Mouse (Mus musculus) kidney, embryonic 14.5 days (tissue): ENCODE data around the gene Cdk20. TPM values are rescaled to one million over a fixed set of nuclear protein-coding genes. Genes with fewer than 3 reads are reported as not detected.

Experiments
- ATAC-seq: fragments of 200-750 bp; cut with Nextera tagmentation; 2 replicates; pipeline ENCODE4 v1.8.0; 2017; ENCODE audit warnings: moderate number of reproducible peaks, mild to moderate bottlenecking, moderate TSS enrichment, moderate library complexity; ENCODE audit not compliant: low FRiP score, low TSS enrichment
- H3K27ac ChIP-seq: fragments of 300-500 bp; sonication (generic); 2 replicates; pipeline ENCODE4 v1.5.1; 2014; ENCODE audit warnings: low read depth, mild to moderate bottlenecking, low read length, moderate library complexity, mixed read lengths
- H3K27me3 ChIP-seq: fragments of 300-500 bp; sonication (generic); 2 replicates; pipeline ENCODE4 v1.6.1; 2014; ENCODE audit warnings: mild to moderate bottlenecking, low read length; ENCODE audit not compliant: control insufficient read depth, insufficient read depth
- H3K36me3 ChIP-seq: fragments of 300-500 bp; sonication (generic); 2 replicates; pipeline ENCODE4 v1.6.1; 2014; ENCODE audit warnings: low read length, mixed read lengths; ENCODE audit not compliant: control insufficient read depth, insufficient read depth
- H3K4me1 ChIP-seq: fragments of 300-500 bp; sonication (generic); 2 replicates; pipeline ENCODE4 v1.6.1; 2014; ENCODE audit warnings: low read length, mixed read lengths; ENCODE audit not compliant: control insufficient read depth, insufficient read depth
- H3K4me2 ChIP-seq: fragments of 300-500 bp; sonication (generic); replicated peaks from 2 replicates; pipeline ENCODE4 v1.6.1; 2014; ENCODE audit warnings: low read depth, mild to moderate bottlenecking, low read length
- H3K4me3 ChIP-seq: fragments of 300-500 bp; sonication (generic); 2 replicates; pipeline ENCODE4 v1.5.1; 2014; ENCODE audit warnings: mild to moderate bottlenecking, low read length
- H3K9ac ChIP-seq: fragments of 300-500 bp; sonication (generic); 2 replicates; pipeline ENCODE4 v1.6.1; 2014; ENCODE audit warnings: low read depth, mild to moderate bottlenecking, low read length, moderate library complexity
- H3K9me3 ChIP-seq: fragments of 300-500 bp; sonication (generic); 2 replicates; pipeline ENCODE4 v1.6.1; 2016; ENCODE audit warnings: low read length; ENCODE audit not compliant: control insufficient read depth
- WGBS: fragments of 180-500 bp; shearing (Covaris S2); extraction: QIAGEN DNeasy Blood & Tissue Kit; methylation state at CpG from one replicate; pipeline ENCODE4 v1.1.7; 2014; 5-methylcytosine and 5-hydroxymethylcytosine counted together
- polyA plus RNA-seq: library from polyadenylated mRNA; unstranded; fragments of >200 nt; fragmentation: Nextera tagmentation; extraction: Ambion mirVana; gene quantifications from 2 replicates; pipeline ENCODE4 v1.2.1, GENCODE M21; 2014

The Cdk20 gene
- polyA plus RNA-seq, 1 experiment from 2014 or later: 10.5 TPM

GRCm38 (mm10) chr13:64416955-64417601 is 15.0 kb upstream of the Cdk20 start:
- WGBS: 21% methylated on average over 5 of the region's 5 CpGs
- no peak overlapping the region for H3K4me3 ChIP-seq
- H3K27ac ChIP-seq: peak overlapping the region; percentile 51
- peak; percentile 93 for ATAC-seq
- H3K4me2 ChIP-seq: no peak overlapping the region
- no peaks in the 10 kb centered on the region for H3K27me3 ChIP-seq
- 0 out of 2 replicates have a peak, but pooled peaks cover 5% of the 10 kb centered on the region for H3K4me1 ChIP-seq
- H3K36me3 ChIP-seq: no peaks in the 10 kb centered on the region
- 0 out of 2 replicates have a peak, but pooled peaks cover 2% of the 10 kb centered on the region for H3K9me3 ChIP-seq
- H3K9ac ChIP-seq: no peak overlapping the region

GRCm38 (mm10) chr13:64420847-64421246 is 11.3 kb upstream of the Cdk20 start:
- H3K4me1 ChIP-seq: 0 out of 2 replicates have a peak, but pooled peaks cover 5% of the 10 kb centered on the region
- ATAC-seq: no peak
- WGBS: 75% methylated on average over 1 of the region's 1 CpGs
- H3K36me3 ChIP-seq: no peaks in the 10 kb centered on the region
- no peak overlapping the region for H3K27ac ChIP-seq
- no peaks in the 10 kb centered on the region for H3K27me3 ChIP-seq
- no peak overlapping the region for H3K9ac ChIP-seq
- H3K4me3 ChIP-seq: no peak overlapping the region
- no peaks in the 10 kb centered on the region for H3K9me3 ChIP-seq
- no peak overlapping the region for H3K4me2 ChIP-seq

GRCm38 (mm10) chr13:64421386-64421785 is 10.7 kb upstream of the Cdk20 start:
- H3K9me3 ChIP-seq: no peaks in the 10 kb centered on the region
- H3K4me3 ChIP-seq: no peak overlapping the region
- WGBS: 33% methylated on average over 3 of the region's 3 CpGs
- no peak overlapping the region for H3K4me2 ChIP-seq
- 0 out of 2 replicates have a peak, but pooled peaks have one; percentile 22 for ATAC-seq
- H3K27ac ChIP-seq: peak overlapping the region; percentile 4; the same call in 1 of the 2 replicates
- H3K4me1 ChIP-seq: 0 out of 2 replicates have a peak, but pooled peaks cover 5% of the 10 kb centered on the region
- H3K9ac ChIP-seq: no peak overlapping the region
- no peaks in the 10 kb centered on the region for H3K27me3 ChIP-seq
- H3K36me3 ChIP-seq: no peaks in the 10 kb centered on the region

GRCm38 (mm10) chr13:64421952-64422606 is 10.0 kb upstream of the Cdk20 start:
- 68% methylated on average over 7 of the region's 7 CpGs for WGBS
- H3K27ac ChIP-seq: peak overlapping the region; percentile 32; the same call in 1 of the 2 replicates
- H3K9me3 ChIP-seq: no peaks in the 10 kb centered on the region
- no peak overlapping the region for H3K4me3 ChIP-seq
- H3K4me2 ChIP-seq: no peak overlapping the region
- ATAC-seq: no peak
- H3K9ac ChIP-seq: no peak overlapping the region
- H3K27me3 ChIP-seq: no peaks in the 10 kb centered on the region
- H3K4me1 ChIP-seq: 0 out of 2 replicates have a peak, but pooled peaks cover 5% of the 10 kb centered on the region
- H3K36me3 ChIP-seq: no peaks in the 10 kb centered on the region

DNA sequence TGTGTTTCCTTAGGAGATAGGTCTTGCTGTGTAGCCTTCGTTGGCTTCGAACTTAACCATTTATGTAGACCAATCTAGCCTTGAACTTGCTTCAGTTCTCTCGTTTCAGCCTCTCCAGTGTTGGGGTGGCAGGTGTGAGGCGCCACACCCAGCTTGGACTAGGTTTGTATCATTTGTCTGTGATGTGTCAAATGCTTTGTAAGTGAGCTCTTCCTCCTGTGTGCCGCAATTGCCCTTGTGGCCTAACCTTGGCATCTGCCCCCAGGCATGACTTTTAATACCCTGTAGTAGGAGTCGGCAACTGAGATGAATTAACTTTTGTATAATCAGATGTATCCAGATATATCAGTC is 9.5 kb upstream of the Cdk20 start:
- no peak for ATAC-seq
- no peak overlapping the region for H3K4me2 ChIP-seq
- 86% methylated on average over 6 of the region's 6 CpGs for WGBS
- H3K4me1 ChIP-seq: 0 out of 2 replicates have a peak, but pooled peaks cover 5% of the 10 kb centered on the region
- no peaks in the 10 kb centered on the region for H3K9me3 ChIP-seq
- H3K27ac ChIP-seq: no peak overlapping the region
- H3K36me3 ChIP-seq: no peaks in the 10 kb centered on the region
- no peaks in the 10 kb centered on the region for H3K27me3 ChIP-seq
- no peak overlapping the region for H3K4me3 ChIP-seq
- H3K9ac ChIP-seq: no peak overlapping the region

- Histone ChIP-seq H3K9ac (no peak overlapping the region), H3K27me3 (no peaks in the 10 kb centered on the region), H3K27ac (no peak overlapping the region), H3K9me3 (no peaks in the 10 kb centered on the region), H3K36me3 (no peaks in the 10 kb centered on the region), H3K4me1 (0 out of 2 replicates have a peak, but pooled peaks cover 5% of the 10 kb centered on the region), H3K4me3 (no peak overlapping the region), H3K4me2 (no peak overlapping the region)
- no peak for ATAC-seq
- WGBS: 69% methylated on average over 3 of the region's 3 CpGs
These were observed 7.8 kb upstream of the Cdk20 start for GRCm38 (mm10) chr13:64424347-64424746.

DNA sequence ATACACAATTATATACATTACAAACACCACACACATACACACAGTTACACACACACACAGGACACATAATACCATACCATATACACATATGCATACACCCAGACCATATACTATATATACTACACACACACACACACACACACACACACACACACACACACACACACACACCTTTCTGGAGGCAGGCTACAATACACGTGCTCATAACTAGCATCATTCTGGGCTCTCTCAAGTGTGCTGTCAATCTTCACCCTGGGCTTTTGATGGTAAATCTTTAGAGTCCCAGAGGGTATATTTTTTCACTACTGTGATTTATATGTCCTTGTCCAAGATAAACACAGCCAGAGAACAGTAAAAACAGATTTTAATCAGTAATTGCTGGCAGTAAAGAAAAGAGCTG is 6.8 kb upstream of the Cdk20 start:
- Histone ChIP-seq H3K9ac (no peak overlapping the region), H3K4me1 (0 out of 2 replicates have a peak, but pooled peaks cover 5% of the 10 kb centered on the region), H3K36me3 (no peaks in the 10 kb centered on the region), H3K27me3 (no peaks in the 10 kb centered on the region), H3K4me2 (no peak overlapping the region), H3K9me3 (no peaks in the 10 kb centered on the region), H3K27ac (no peak overlapping the region), H3K4me3 (no peak overlapping the region)
- ATAC-seq: peak; percentile 37
- 21% methylated on average over 1 of the region's 1 CpGs for WGBS

GRCm38 (mm10) chr13:64429328-64429727 is 2.8 kb upstream of the Cdk20 start:
- no peaks in the 10 kb centered on the region for H3K27me3 ChIP-seq
- no peak for ATAC-seq
- H3K9ac ChIP-seq: no peak overlapping the region
- no peak overlapping the region for H3K4me3 ChIP-seq
- no peaks in the 10 kb centered on the region for H3K9me3 ChIP-seq
- no peak overlapping the region for H3K27ac ChIP-seq
- 14% methylated on average over 1 of the region's 1 CpGs for WGBS
- H3K4me1 ChIP-seq: 0 out of 2 replicates have a peak, but pooled peaks cover 5% of the 10 kb centered on the region
- no peaks in the 10 kb centered on the region for H3K36me3 ChIP-seq
- H3K4me2 ChIP-seq: no peak overlapping the region

- Histone ChIP-seq H3K4me2 (no peak overlapping the region), H3K4me1 (0 out of 2 replicates have a peak, but pooled peaks cover 5% of the 10 kb centered on the region), H3K27me3 (no peaks in the 10 kb centered on the region), H3K36me3 (no peaks in the 10 kb centered on the region), H3K27ac (no peak overlapping the region), H3K4me3 (no peak overlapping the region), H3K9me3 (no peaks in the 10 kb centered on the region), H3K9ac (0 out of 2 replicates have a peak overlapping the region, but pooled peaks have one; percentile 7)
- no peak for ATAC-seq
- 39% methylated on average over 7 of the region's 7 CpGs for WGBS
These were observed 5.7 kb downstream of the Cdk20 start for GRCm38 (mm10) chr13:64437801-64438200.
